Mouse (Mus musculus) thymus, adult 18-20 months (tissue): ENCODE data around the gene Pes1.
"Not testable (repeated sequence)": the region's sequence is repeated elsewhere in the genome, so short reads cannot be mapped to it uniquely, and the experiment has no call there.

Source experiments
- DNase-seq, 2 experiments: peaks; one replicate each; pipeline ENCODE4 v3.0.0; 2022; ENCODE audit warnings: mixed read lengths in 2 of 2

The Pes1 gene

GRCm38 (mm10) chr11:4015796-4016195 lies 52.0 kb downstream of the Pes1 start:
- DNase-seq = not testable (repeated sequence)

GRCm38 (mm10) chr11:4022111-4022510 lies 58.3 kb downstream of the Pes1 start:
- not testable (repeated sequence) for DNase-seq

GRCm38 (mm10) chr11:4023321-4023720 lies 59.5 kb downstream of the Pes1 start:
- no peak for DNase-seq

GRCm38 (mm10) chr11:4027066-4027465 lies 63.3 kb downstream of the Pes1 start:
- no peak for DNase-seq

- DNase-seq = no peak
Observed at GRCm38 (mm10) chr11:4027561-4028334, 64.0 kb downstream of the Pes1 start.

- no peak for DNase-seq
Observed at GRCm38 (mm10) chr11:4029343-4029742, 65.6 kb downstream of the Pes1 start.
